ENCODE assay signal across 8 mouse cellular contexts in the genomic region with DNA sequence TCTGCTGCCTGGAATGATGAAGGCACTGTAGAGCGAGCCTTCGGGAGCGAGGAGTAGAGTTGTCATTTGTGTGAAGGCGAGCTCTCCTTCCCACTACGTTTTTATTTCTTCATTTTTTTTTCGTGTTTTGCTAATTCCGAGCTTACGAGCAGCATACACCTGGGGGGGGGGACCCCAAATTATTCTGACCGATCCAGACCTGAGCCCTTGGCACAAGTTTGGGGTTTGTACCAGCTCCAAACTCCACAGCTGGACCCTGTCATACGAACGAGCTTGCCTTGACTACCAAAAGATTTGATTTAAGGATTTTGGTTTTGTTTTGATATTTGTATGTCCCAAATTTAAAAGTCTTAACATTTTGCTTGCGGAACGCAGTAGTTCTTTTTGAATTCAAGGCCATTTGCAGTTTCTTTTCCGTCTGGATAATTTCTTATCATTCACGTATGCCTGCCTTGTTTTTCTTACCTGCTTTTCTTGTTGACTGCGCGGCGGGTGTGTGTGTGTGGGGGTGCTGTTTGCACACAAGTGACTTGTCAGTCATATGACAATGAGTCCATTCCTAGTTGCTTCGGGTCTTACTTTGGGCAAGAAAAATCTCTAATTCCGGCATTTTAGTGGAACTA. TPM values are rescaled to one million over a fixed set of nuclear protein-coding genes. Genes with fewer than 3 reads are reported as not detected.
DNase-seq lines count a peak whose midpoint lies in the region; ATAC-seq and TF ChIP-seq lines count a peak whose summit lies in the region.

No protein-coding gene starts in this region.

- H3K9me3 ChIP-seq in liver, embryonic 15.5 days (replicated peaks), result no peaks in the 10 kb centered on the region
- H3K9me3 ChIP-seq in neural tube, embryonic 14.5 days (ENCODE audit: control insufficient read depth, low read length), result no peaks in the 10 kb centered on the region

- TF ChIP-seq CTCF in kidney, adult 2 months (conservative IDR thresholded peaks at IDR 0.05; ENCODE audit: insufficient read depth, insufficient read length, low read depth, low read length), result 0 out of 2 replicates have a peak, but pooled peaks have one; percentile 22

- H3K36me3 ChIP-seq in kidney, adult 2 months (ENCODE audit: control insufficient read depth, insufficient read depth, low read length), result peaks cover 20% of the 10 kb centered on the region
- peaks cover 25% of the 10 kb centered on the region for H3K36me3 ChIP-seq in liver, embryonic 15.5 days (replicated peaks)
- peaks cover 18% of the 10 kb centered on the region for H3K36me3 ChIP-seq in neural tube, embryonic 14.5 days (ENCODE audit: control insufficient read depth, insufficient read depth, low read length)

- peak overlapping the region; percentile 75 for H3K9ac ChIP-seq in liver, embryonic 15.5 days
- peak overlapping the region; percentile 63 for H3K9ac ChIP-seq in neural tube, embryonic 14.5 days (replicated peaks; ENCODE audit: low read depth, low read length)

- no peak for TF ChIP-seq POLR2A in kidney, adult 2 months (IDR thresholded peaks at IDR 0.05; ENCODE audit: low read depth, low read length)

- DNase-seq in right cerebral cortex, postnatal 36 days (ENCODE audit: low spot score in 2 of 2), result peak; percentile 28 to 40
- DNase-seq in right cerebral cortex, postnatal 25 days, result no peak
- DNase-seq in cerebellum, adult 9-10 months, result peak; percentile 71
- peak; percentile 48 for DNase-seq in heart, adult 8-10 months (ENCODE audit: low spot score)
- DNase-seq in kidney, adult 2 months, result peak; percentile 82
- no peak for DNase-seq in urinary bladder, postnatal 10 days (ENCODE audit: low spot score)

- no peaks in the 10 kb centered on the region for H3K27me3 ChIP-seq in kidney, adult 2 months (replicated peaks; ENCODE audit: control insufficient read depth, insufficient read depth, low read length)
- H3K27me3 ChIP-seq in liver, embryonic 15.5 days, result no peaks in the 10 kb centered on the region
- H3K27me3 ChIP-seq in neural tube, embryonic 14.5 days (ENCODE audit: control insufficient read depth, insufficient read depth, low read length), result peaks cover 3% of the 10 kb centered on the region; the same call in 1 of the 2 replicates

- peak overlapping the region; percentile 84 for H3K4me3 ChIP-seq in kidney, adult 2 months (ENCODE audit: insufficient read depth, low read depth, low read length)
- peak overlapping the region; percentile 79 for H3K4me3 ChIP-seq in liver, embryonic 15.5 days (replicated peaks)
- peak overlapping the region; percentile 69 for H3K4me3 ChIP-seq in neural tube, embryonic 14.5 days (ENCODE audit: low read depth, low read length)

- H3K4me2 ChIP-seq in liver, embryonic 15.5 days, result peak overlapping the region; percentile 90
- H3K4me2 ChIP-seq in neural tube, embryonic 14.5 days (ENCODE audit: low read depth, low read length), result peak overlapping the region; percentile 66

- WGBS in kidney, adult 2 months, result 1% methylated on average over 20 of the region's 20 CpGs
- under 1% methylated on average over 20 of the region's 20 CpGs for WGBS in liver, embryonic 15.5 days (ENCODE audit: insufficient replicate concordance)
- under 1% methylated on average over 20 of the region's 20 CpGs for WGBS in neural tube, embryonic 14.5 days

- peak overlapping the region; percentile 90 for H3K27ac ChIP-seq in kidney, adult 2 months (ENCODE audit: insufficient read depth, low read depth, low read length)
- H3K27ac ChIP-seq in liver, embryonic 15.5 days (replicated peaks), result peak overlapping the region; percentile 89
- H3K27ac ChIP-seq in neural tube, embryonic 14.5 days (ENCODE audit: low read depth, low read length), result peak overlapping the region; percentile 95

- no peak for ATAC-seq in liver, embryonic 15.5 days (ENCODE audit: insufficient read depth)
- 0 out of 2 replicates have a peak, but pooled peaks have one; percentile 0 for ATAC-seq in neural tube, embryonic 14.5 days (ENCODE audit: low read depth)

- H3K4me1 ChIP-seq in kidney, adult 2 months (ENCODE audit: control insufficient read depth, insufficient read depth, low read length), result peaks cover 6% of the 10 kb centered on the region; the same call in 1 of the 2 replicates
- peaks cover 45% of the 10 kb centered on the region for H3K4me1 ChIP-seq in liver, embryonic 15.5 days (replicated peaks)
- H3K4me1 ChIP-seq in neural tube, embryonic 14.5 days (ENCODE audit: control insufficient read depth, insufficient read depth, low read length), result peaks cover 14% of the 10 kb centered on the region

RNA-seq across cellular contexts. Expression of gene Klf6, which starts 0.8 kb away (rescaled TPM):
- total RNA-seq in heart, adult 8-10 months (2022), result 10 to 100 TPM; 36.0 to 49.3 (median 42.0) TPM
- 10.0 and 10.7 TPM in 2 replicates for polyA plus RNA-seq in kidney, adult 2 months (2012; rRNA removed)
- polyA plus RNA-seq in liver, embryonic 15.5 days (2015; fragmentation: Nextera tagmentation; extraction: Ambion mirVana), result 20.6 and 21.3 TPM in 2 replicates
- 83.5 and 97.5 TPM in 2 replicates for polyA plus RNA-seq in neural tube, embryonic 14.5 days (2014; fragmentation: Nextera tagmentation; extraction: Ambion mirVana)

Comparison
In these comparisons a context has a peak if more than half of its experiments do, and no peak if none do; other contexts are left out.
1. DNase-seq: peak in right cerebral cortex, postnatal 36 days (2 of 2), cerebellum, adult 9-10 months (single experiment), heart, adult 8-10 months (single experiment) and kidney, adult 2 months (single experiment); none in right cerebral cortex, postnatal 25 days (single experiment) and urinary bladder, postnatal 10 days (single experiment).
2. Peak in every context shown above with its lines, with median percentiles within 50 percentile points of each other: H3K27ac ChIP-seq and H3K4me3 ChIP-seq.